Mouse (Mus musculus) hindbrain, embryonic 16.5 days (tissue): ENCODE measurements around the gene Gm26566. TPM values are rescaled to one million over a fixed set of nuclear protein-coding genes. Genes with fewer than 3 reads are reported as not detected.

Experiments
- polyA plus RNA-seq: library from polyadenylated mRNA; unstranded; fragments of >200 nt; fragmentation: Nextera tagmentation; extraction: Ambion mirVana; gene quantifications from 2 replicates; pipeline ENCODE4 v1.2.1, GENCODE M21; 2015

Gene Gm26566
- polyA plus RNA-seq, 1 experiment from 2014 or later, result 1.5 TPM

Other genes starting within 250 kb of the Gm26566 start
- not detected in 2 replicates for gene Ifnb1, start 199.0 kb upstream of the Gm26566 start, polyA plus RNA-seq
- gene Ifna15, start 163.6 kb upstream of the Gm26566 start, polyA plus RNA-seq, result not detected in 2 replicates
- gene Ifna14, start 150.0 kb upstream of the Gm26566 start, polyA plus RNA-seq, result not detected in 2 replicates
- gene Ifna9, start 129.4 kb upstream of the Gm26566 start, polyA plus RNA-seq, result not detected in 2 replicates
- not detected in 2 replicates for gene Ifna12, start 118.4 kb upstream of the Gm26566 start, polyA plus RNA-seq
- gene C87499, start 87.4 kb upstream of the Gm26566 start, polyA plus RNA-seq, result not detected in 2 replicates
- not detected in 2 replicates for gene Ifna13, start 77.3 kb upstream of the Gm26566 start, polyA plus RNA-seq
- not detected in 2 replicates for gene Ifna16, start 44.9 kb upstream of the Gm26566 start, polyA plus RNA-seq
- gene Ifna2, start 37.9 kb upstream of the Gm26566 start, polyA plus RNA-seq, result not detected in 2 replicates
- gene Ifnab, start 30.4 kb upstream of the Gm26566 start, polyA plus RNA-seq, result not detected in 2 replicates
- 90.3 and 104 TPM in 2 replicates for gene Klhl9, start 660 bp downstream of the Gm26566 start, polyA plus RNA-seq
- gene Gm13271, start 33.1 kb downstream of the Gm26566 start, polyA plus RNA-seq, result not detected in 2 replicates
- not detected in 2 replicates for gene Gm13283, start 38.3 kb downstream of the Gm26566 start, polyA plus RNA-seq
- not detected in 2 replicates for gene Gm13290, start 52.0 kb downstream of the Gm26566 start, polyA plus RNA-seq
- not detected in 2 replicates for gene Gm13289, start 55.1 kb downstream of the Gm26566 start, polyA plus RNA-seq
- gene Gm13272, start 58.0 kb downstream of the Gm26566 start, polyA plus RNA-seq, result not detected in 2 replicates
- not detected in 2 replicates for gene Ifnz, start 60.3 kb downstream of the Gm26566 start, polyA plus RNA-seq
- gene Gm13276, start 63.9 kb downstream of the Gm26566 start, polyA plus RNA-seq, result not detected in 2 replicates
- not detected in 2 replicates for gene Gm13277, start 66.8 kb downstream of the Gm26566 start, polyA plus RNA-seq
- gene Gm13278, start 69.7 kb downstream of the Gm26566 start, polyA plus RNA-seq, result not detected in 2 replicates
- not detected in 2 replicates for gene Gm13275, start 72.7 kb downstream of the Gm26566 start, polyA plus RNA-seq
- not detected in 2 replicates for gene Gm13279, start 75.6 kb downstream of the Gm26566 start, polyA plus RNA-seq
- 0.21 TPM in 1 of 2 replicates, not detected in the other for gene Gm13285, start 77.9 kb downstream of the Gm26566 start, polyA plus RNA-seq
- gene Gm13287, start 81.4 kb downstream of the Gm26566 start, polyA plus RNA-seq, result not detected in 2 replicates
- gene Gm13288, start 83.7 kb downstream of the Gm26566 start, polyA plus RNA-seq, result not detected in 2 replicates
- gene Ifna7, start 94.4 kb downstream of the Gm26566 start, polyA plus RNA-seq, result not detected in 2 replicates
- not detected in 2 replicates for gene Ifna11, start 98.2 kb downstream of the Gm26566 start, polyA plus RNA-seq
- gene Ifna6, start 105.6 kb downstream of the Gm26566 start, polyA plus RNA-seq, result not detected in 2 replicates
- gene Ifna5, start 113.7 kb downstream of the Gm26566 start, polyA plus RNA-seq, result not detected in 2 replicates
- gene Ifna4, start 120.1 kb downstream of the Gm26566 start, polyA plus RNA-seq, result not detected in 2 replicates
- gene Ifna1, start 128.3 kb downstream of the Gm26566 start, polyA plus RNA-seq, result not detected in 2 replicates
- gene Ifne, start 158.4 kb downstream of the Gm26566 start, polyA plus RNA-seq, result not detected in 2 replicates